Mouse (Mus musculus): ENCODE data around the gene Apbb1ip. TPM values are rescaled to one million over a fixed set of nuclear protein-coding genes. Genes with fewer than 3 reads are reported as not detected.
"Not testable (repeated sequence)": the region's sequence is repeated elsewhere in the genome, so short reads cannot be mapped to it uniquely, and the experiment has no call there.

Apbb1ip gene
- polyA plus RNA-seq, 1 experiment from 2014 or later, result 12.0 TPM

GRCm38 (mm10) chr2:22873159-22873558, 99.3 kb downstream of the Apbb1ip start:
- WGBS, result 90% methylated on average over 1 of the region's 1 CpGs
- no peaks in the 10 kb centered on the region for H3K27me3 ChIP-seq (replicated peaks; ENCODE audit: control insufficient read depth, insufficient read depth, low read length)
- no peak overlapping the region for H3K27ac ChIP-seq (ENCODE audit: low read depth, low read length)
- H3K4me1 ChIP-seq (replicated peaks; ENCODE audit: control insufficient read depth, insufficient read depth, low read length), result no peaks in the 10 kb centered on the region
- H3K9me3 ChIP-seq (ENCODE audit: control insufficient read depth, low read length), result no peaks in the 10 kb centered on the region
- H3K9ac ChIP-seq (ENCODE audit: low read depth, low read length), result no peak overlapping the region
- DNase-seq (ENCODE audit: low spot score) (no peak), ATAC-seq (replicated peaks; ENCODE audit: low FRiP score) (no peak)
- no peak overlapping the region for H3K4me3 ChIP-seq (ENCODE audit: low read depth, low read length)
- H3K4me2 ChIP-seq, result no peak overlapping the region
- H3K36me3 ChIP-seq (ENCODE audit: control insufficient read depth, insufficient read depth, low read length), result no peaks in the 10 kb centered on the region; the same call in 1 of the 2 replicates

GRCm38 (mm10) chr2:22874628-22875027, 100.7 kb downstream of the Apbb1ip start:
- Histone ChIP-seq H3K9me3 (ENCODE audit: control insufficient read depth, low read length) (no peaks in the 10 kb centered on the region), H3K4me3 (ENCODE audit: low read depth, low read length) (no peak overlapping the region), H3K36me3 (ENCODE audit: control insufficient read depth, insufficient read depth, low read length) (no peaks in the 10 kb centered on the region; the same call in 1 of the 2 replicates), H3K27ac (ENCODE audit: low read depth, low read length) (no peak overlapping the region), H3K4me2 (no peak overlapping the region), H3K9ac (ENCODE audit: low read depth, low read length) (no peak overlapping the region), H3K27me3 (replicated peaks; ENCODE audit: control insufficient read depth, insufficient read depth, low read length) (no peaks in the 10 kb centered on the region), H3K4me1 (replicated peaks; ENCODE audit: control insufficient read depth, insufficient read depth, low read length) (no peaks in the 10 kb centered on the region)
- WGBS, result 69% methylated on average over 10 of the region's 10 CpGs
- ATAC-seq (replicated peaks; ENCODE audit: low FRiP score) (no peak), DNase-seq (ENCODE audit: low spot score) (no peak)

- ATAC-seq (replicated peaks; ENCODE audit: low FRiP score) (no peak), DNase-seq (ENCODE audit: low spot score) (no peak)
- WGBS, result 80% methylated on average over 3 of the region's 3 CpGs
- H3K9ac ChIP-seq (ENCODE audit: low read depth, low read length), result no peak overlapping the region
- H3K4me1 ChIP-seq (replicated peaks; ENCODE audit: control insufficient read depth, insufficient read depth, low read length), result no peaks in the 10 kb centered on the region
- no peaks in the 10 kb centered on the region; the same call in 1 of the 2 replicates for H3K36me3 ChIP-seq (ENCODE audit: control insufficient read depth, insufficient read depth, low read length)
- no peak overlapping the region for H3K27ac ChIP-seq (ENCODE audit: low read depth, low read length)
- H3K27me3 ChIP-seq (replicated peaks; ENCODE audit: control insufficient read depth, insufficient read depth, low read length), result no peaks in the 10 kb centered on the region
- H3K4me3 ChIP-seq (ENCODE audit: low read depth, low read length), result no peak overlapping the region
- H3K9me3 ChIP-seq (ENCODE audit: control insufficient read depth, low read length), result no peaks in the 10 kb centered on the region
- no peak overlapping the region for H3K4me2 ChIP-seq
These were observed 102.7 kb downstream of the Apbb1ip start for GRCm38 (mm10) chr2:22876614-22877013.

GRCm38 (mm10) chr2:22878781-22879180, 104.9 kb downstream of the Apbb1ip start:
- ATAC-seq (replicated peaks; ENCODE audit: low FRiP score) (no peak), DNase-seq (ENCODE audit: low spot score) (no peak)
- Histone ChIP-seq H3K4me1 (replicated peaks; ENCODE audit: control insufficient read depth, insufficient read depth, low read length) (no peaks in the 10 kb centered on the region), H3K9me3 (ENCODE audit: control insufficient read depth, low read length) (no peaks in the 10 kb centered on the region), H3K9ac (ENCODE audit: low read depth, low read length) (no peak overlapping the region), H3K27ac (ENCODE audit: low read depth, low read length) (no peak overlapping the region), H3K4me3 (ENCODE audit: low read depth, low read length) (no peak overlapping the region), H3K4me2 (no peak overlapping the region), H3K36me3 (ENCODE audit: control insufficient read depth, insufficient read depth, low read length) (no peaks in the 10 kb centered on the region; the same call in 1 of the 2 replicates), H3K27me3 (replicated peaks; ENCODE audit: control insufficient read depth, insufficient read depth, low read length) (no peaks in the 10 kb centered on the region)
- 48% methylated on average over 1 of the region's 1 CpGs for WGBS

- not testable (repeated sequence) for H3K4me1 ChIP-seq (replicated peaks; ENCODE audit: control insufficient read depth, insufficient read depth, low read length); ATAC-seq (replicated peaks; ENCODE audit: low FRiP score); DNase-seq (ENCODE audit: low spot score); H3K9ac ChIP-seq (ENCODE audit: low read depth, low read length); H3K4me3 ChIP-seq (ENCODE audit: low read depth, low read length); H3K27ac ChIP-seq (ENCODE audit: low read depth, low read length); H3K4me2 ChIP-seq; H3K36me3 ChIP-seq (ENCODE audit: control insufficient read depth, insufficient read depth, low read length); H3K9me3 ChIP-seq (ENCODE audit: control insufficient read depth, low read length); H3K27me3 ChIP-seq (replicated peaks; ENCODE audit: control insufficient read depth, insufficient read depth, low read length)
- 88% methylated on average over 3 of the region's 3 CpGs for WGBS
These were observed 106.8 kb downstream of the Apbb1ip start for GRCm38 (mm10) chr2:22880726-22881125.

GRCm38 (mm10) chr2:22894932-22895281, 121.0 kb downstream of the Apbb1ip start:
- H3K9ac ChIP-seq (ENCODE audit: low read depth, low read length), result peak overlapping the region; percentile 86
- no peak for ATAC-seq (replicated peaks; ENCODE audit: low FRiP score)
- H3K4me3 ChIP-seq (ENCODE audit: low read depth, low read length), result peak overlapping the region; percentile 82
- peaks cover 5% of the 10 kb centered on the region; the same call in 1 of the 2 replicates for H3K4me1 ChIP-seq (replicated peaks; ENCODE audit: control insufficient read depth, insufficient read depth, low read length)
- H3K36me3 ChIP-seq (ENCODE audit: control insufficient read depth, insufficient read depth, low read length), result peaks cover 3% of the 10 kb centered on the region; the same call in 1 of the 2 replicates
- no peaks in the 10 kb centered on the region for H3K9me3 ChIP-seq (ENCODE audit: control insufficient read depth, low read length)
- DNase-seq (ENCODE audit: low spot score), result no peak
- H3K27ac ChIP-seq (ENCODE audit: low read depth, low read length), result peak overlapping the region; percentile 77; the same call in 1 of the 2 replicates
- whole genome bisulfite sequencing, result 14% methylated on average over 9 of the region's 9 CpGs
- H3K27me3 ChIP-seq (replicated peaks; ENCODE audit: control insufficient read depth, insufficient read depth, low read length), result no peaks in the 10 kb centered on the region
- H3K4me2 ChIP-seq, result peak overlapping the region; percentile 69

GRCm38 (mm10) chr2:22895282-22896273, 121.7 kb downstream of the Apbb1ip start, which contains the start of gene Pdss1:
TSS of gene Pdss1 (plus strand) at chr2:22895522.
- H3K36me3 ChIP-seq (ENCODE audit: control insufficient read depth, insufficient read depth, low read length), result peaks cover 3% of the 10 kb centered on the region; the same call in 1 of the 2 replicates
- peak within 1 kb of the TSS; percentile 69 for H3K4me2 ChIP-seq
- WGBS, result under 1% methylated on average over 81 of the region's 81 CpGs
- no peaks in the 10 kb centered on the region for H3K27me3 ChIP-seq (replicated peaks; ENCODE audit: control insufficient read depth, insufficient read depth, low read length)
- ATAC-seq (replicated peaks; ENCODE audit: low FRiP score) (peak; percentile 99), DNase-seq (ENCODE audit: low spot score) (peak; percentile 92)
- peaks cover 5% of the 10 kb centered on the region; the same call in 1 of the 2 replicates for H3K4me1 ChIP-seq (replicated peaks; ENCODE audit: control insufficient read depth, insufficient read depth, low read length)
- peak within 1 kb of the TSS; percentile 82 for H3K4me3 ChIP-seq (ENCODE audit: low read depth, low read length)
- peak within 1 kb of the TSS; percentile 86 for H3K9ac ChIP-seq (ENCODE audit: low read depth, low read length)
- peak within 1 kb of the TSS; percentile 77 for H3K27ac ChIP-seq (ENCODE audit: low read depth, low read length)
- no peaks in the 10 kb centered on the region for H3K9me3 ChIP-seq (ENCODE audit: control insufficient read depth, low read length)

- H3K9me3 ChIP-seq (ENCODE audit: control insufficient read depth, low read length), result no peaks in the 10 kb centered on the region
- H3K27me3 ChIP-seq (replicated peaks; ENCODE audit: control insufficient read depth, insufficient read depth, low read length), result no peaks in the 10 kb centered on the region
- no peak overlapping the region for H3K9ac ChIP-seq (ENCODE audit: low read depth, low read length)
- H3K27ac ChIP-seq (ENCODE audit: low read depth, low read length), result no peak overlapping the region
- no peak for DNase-seq (ENCODE audit: low spot score)
- peaks cover 14% of the 10 kb centered on the region for H3K36me3 ChIP-seq (ENCODE audit: control insufficient read depth, insufficient read depth, low read length)
- ATAC-seq (replicated peaks; ENCODE audit: low FRiP score), result peak; percentile 71
- no peaks in the 10 kb centered on the region for H3K4me1 ChIP-seq (replicated peaks; ENCODE audit: control insufficient read depth, insufficient read depth, low read length)
- no peak overlapping the region for H3K4me2 ChIP-seq
- 63% methylated on average over 3 of the region's 3 CpGs for WGBS
- H3K4me3 ChIP-seq (ENCODE audit: low read depth, low read length), result no peak overlapping the region
These were observed 130.1 kb downstream of the Apbb1ip start for GRCm38 (mm10) chr2:22903947-22904346.
